Mouse (Mus musculus) MEL (cell line): Measurements from ENCODE around the gene Lman2.

Source experiments
- CTCF ChIP-seq, 3 experiments: IDR thresholded peaks in 2 of 3; conservative IDR thresholded peaks in 1 of 3; 2 replicates each; pipeline ENCODE4 v1.5.1; 2011 to 2012; ENCODE audit warnings: low read length in 3 of 3, low read depth in 2 of 3, mild to moderate bottlenecking in 2 of 3, improper control_type of control experiment in 1 of 3, inconsistent platforms in 1 of 3, mixed read lengths in 1 of 3, moderate library complexity in 1 of 3; ENCODE audit not compliant: control insufficient read depth in 1 of 3, insufficient read depth in 1 of 3, poor library complexity in 1 of 3, severe bottlenecking in 1 of 3
- GATA1 ChIP-seq: IDR thresholded peaks from 2 replicates; pipeline ENCODE4 v1.6.1; 2011; ENCODE audit warnings: low read depth, low read length, improper control_type of control experiment
- MXI1 ChIP-seq: IDR thresholded peaks from 2 replicates; pipeline ENCODE4 v1.6.1; 2011; ENCODE audit warnings: mild to moderate bottlenecking, low read depth, low read length, improper control_type of control experiment
- POLR2A ChIP-seq, 2 experiments: IDR thresholded peaks; 2 replicates each; pipeline ENCODE4 v1.6.1; 2011 to 2012; ENCODE audit warnings: low read length in 2 of 2, mild to moderate bottlenecking in 2 of 2, control low read depth in 1 of 2, improper control_type of control experiment in 1 of 2, low read depth in 1 of 2, moderate library complexity in 1 of 2; ENCODE audit not compliant: control insufficient read depth in 1 of 2, insufficient read depth in 1 of 2, poor library complexity in 1 of 2
- TCF12 ChIP-seq: IDR thresholded peaks from 2 replicates; pipeline ENCODE4 v1.6.1; 2014; ENCODE audit warnings: low read depth, mild to moderate bottlenecking, inconsistent platforms, low read length, improper control_type of control experiment, moderate library complexity
- USF1 ChIP-seq: IDR thresholded peaks from 2 replicates; pipeline ENCODE4 v1.6.1; 2014; ENCODE audit warnings: low read depth, mild to moderate bottlenecking, inconsistent platforms, low read length, improper control_type of control experiment, moderate library complexity
- ZMIZ1 ChIP-seq: IDR thresholded peaks from 2 replicates; pipeline ENCODE4 v1.6.1; 2012; ENCODE audit warnings: low read depth, mild to moderate bottlenecking, inconsistent platforms, low read length, improper control_type of control experiment, moderate library complexity

DNA sequence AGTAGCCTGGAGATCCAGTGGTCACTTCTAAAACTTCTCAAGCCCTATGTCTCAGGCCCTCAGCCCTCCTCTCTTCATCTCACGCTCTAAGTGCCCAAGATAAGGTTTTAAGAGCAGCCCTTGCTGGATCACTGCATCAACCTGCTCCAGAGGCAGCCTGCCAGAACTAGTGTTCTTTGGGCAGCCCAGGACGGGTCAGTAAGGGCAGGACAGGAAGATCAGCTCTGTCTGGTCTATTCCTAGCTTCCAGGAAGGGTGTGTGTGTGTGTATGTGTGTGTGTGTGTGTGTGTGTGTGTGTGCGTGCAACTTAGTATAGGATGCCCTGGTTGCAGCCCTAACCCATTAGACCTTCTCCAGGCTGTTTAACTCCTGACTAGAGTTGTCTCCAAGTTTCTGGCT lies 7.7 kb upstream of the Lman2 start:
- TF ChIP-seq CTCF (IDR thresholded peaks at IDR 0.05 in 2 of 3, conservative IDR thresholded peaks at IDR 0.05 in 1 of 3; ENCODE audit: control insufficient read depth in 1 of 3, insufficient read depth in 1 of 3, low read depth in 2 of 3, low read length in 3 of 3, poor library complexity in 1 of 3, severe bottlenecking in 1 of 3) (no peak), USF1 (no peak), GATA1 (no peak), POLR2A (IDR thresholded peaks at IDR 0.05; ENCODE audit: control insufficient read depth in 1 of 2, insufficient read depth in 1 of 2, low read depth in 1 of 2, low read length in 2 of 2, poor library complexity in 1 of 2) (no peak), ZMIZ1 (no peak), MXI1 (no peak), TCF12 (no peak)
